Mouse (Mus musculus) heart, adult 2 months (tissue): ENCODE results near the gene Agxt2.

Experiments used
- CTCF ChIP-seq: fragments of 200-600 bp; IDR thresholded peaks from 2 replicates; pipeline ENCODE4 v1.8.1; 2022; ENCODE audit warnings: antibody characterized with exemption, mild to moderate bottlenecking, moderate library complexity
- EP300 ChIP-seq: fragments of 200-500 bp; IDR thresholded peaks from 2 replicates; pipeline ENCODE4 v1.6.1; 2011; ENCODE audit warnings: low read depth, low read length, control low read depth; ENCODE audit not compliant: insufficient read depth
- POLR2A ChIP-seq: fragments of 200-500 bp; IDR thresholded peaks from 2 replicates; pipeline ENCODE4 v1.6.1; 2011; ENCODE audit warnings: mild to moderate bottlenecking, low read depth, low read length, control low read depth; ENCODE audit not compliant: insufficient read depth

DNA sequence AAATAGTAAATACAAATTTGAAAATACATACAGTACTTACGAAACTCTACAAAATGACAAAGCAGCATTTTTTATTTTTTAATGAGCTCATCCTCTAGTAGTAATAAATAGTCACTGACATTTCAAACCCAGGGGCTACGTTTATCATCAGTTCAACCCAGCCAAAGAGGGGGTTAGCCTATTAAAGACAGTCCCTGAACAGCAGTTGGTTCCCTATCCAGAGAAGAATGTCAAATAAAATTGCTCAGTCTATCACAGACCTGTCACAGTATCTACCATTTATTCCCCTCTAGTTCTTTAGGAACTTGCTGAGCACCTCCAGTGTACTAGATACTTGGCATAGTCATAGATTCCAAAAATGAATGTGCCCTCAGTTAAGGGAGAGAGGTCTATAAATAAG lies 28.9 kb downstream of the Agxt2 start:
- TF ChIP-seq CTCF: no peak
- no peak for TF ChIP-seq EP300
- no peak for TF ChIP-seq POLR2A
